Mouse (Mus musculus) thymus, adult 2 months (tissue): ENCODE measurements at regions not wholly inside any gene's neighbourhood (a gene's known extent, or its start where the extent isn't known, plus 50 kb on each side); places are given as distances from the start of the nearest gene placed in this dataset.

Experiments
- DNase-seq: peaks from one replicate; pipeline ENCODE4 v3.0.0; 2021
- H3K27ac ChIP-seq: fragments of 200-500 bp; 2 replicates; pipeline ENCODE4 v1.5.1; 2012; ENCODE audit warnings: low read length, control low read depth; ENCODE audit not compliant: control insufficient read depth, insufficient read depth
- H3K27me3 ChIP-seq: fragments of 200-500 bp; 2 replicates; pipeline ENCODE4 v1.6.1; 2012; ENCODE audit warnings: mild to moderate bottlenecking, low read length, moderate library complexity, mixed read lengths; ENCODE audit not compliant: control insufficient read depth, insufficient read depth
- H3K36me3 ChIP-seq: fragments of 200-500 bp; 2 replicates; pipeline ENCODE4 v1.6.1; 2012; ENCODE audit warnings: mild to moderate bottlenecking, low read length, moderate library complexity; ENCODE audit not compliant: control insufficient read depth, insufficient read depth
- H3K4me1 ChIP-seq: fragments of 200-500 bp; replicated peaks from 2 replicates; pipeline ENCODE4 v1.6.1; 2012; ENCODE audit warnings: low read length; ENCODE audit not compliant: control insufficient read depth, insufficient read depth
- H3K4me3 ChIP-seq: fragments of 200-500 bp; 2 replicates; pipeline ENCODE4 v1.5.1; 2012; ENCODE audit warnings: mild to moderate bottlenecking, low read length, control low read depth, moderate library complexity; ENCODE audit not compliant: control insufficient read depth, insufficient read depth
- CTCF ChIP-seq: fragments of 200-500 bp; IDR thresholded peaks from 2 replicates; pipeline ENCODE4 v1.5.1; 2012; ENCODE audit warnings: mild to moderate bottlenecking, control low read depth, low read length, moderate library complexity, borderline replicate concordance; ENCODE audit not compliant: control insufficient read depth, poor library complexity, insufficient read depth; ENCODE audit errors: extremely low read depth
- POLR2A ChIP-seq: fragments of 200-500 bp; IDR thresholded peaks from 2 replicates; pipeline ENCODE4 v1.6.1; 2012; ENCODE audit warnings: mild to moderate bottlenecking, low read length, control low read depth, moderate library complexity; ENCODE audit not compliant: control insufficient read depth, poor library complexity, insufficient read depth; ENCODE audit errors: extremely low read depth
- WGBS: fragments of 180-500 bp; shearing (Covaris S2); methylation state at CpG from one replicate; pipeline ENCODE4 v1.1.7; 2018; 5-methylcytosine and 5-hydroxymethylcytosine counted together

DNA sequence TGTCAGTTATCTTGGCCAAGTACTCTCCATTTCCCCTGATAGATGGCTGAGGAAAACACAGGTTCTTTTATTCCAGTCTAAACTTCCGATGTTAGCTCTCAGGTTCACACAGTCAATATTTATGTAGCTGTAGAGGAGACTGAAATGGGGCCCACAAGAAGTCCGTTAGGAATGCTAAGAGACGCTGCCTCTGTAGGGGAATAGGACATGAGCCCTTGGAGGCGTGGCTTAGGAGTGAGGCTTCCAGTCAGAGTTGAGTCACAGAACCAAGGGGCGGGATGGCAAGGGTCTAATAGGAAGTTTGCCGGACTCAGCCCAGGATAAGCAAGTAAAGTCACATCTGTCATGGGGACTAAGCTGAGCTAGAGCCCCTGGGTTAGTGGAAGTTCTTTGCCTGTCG, 150.5 kb downstream of the Bcl11b start:
- 80% methylated on average over 7 of the region's 7 CpGs for WGBS
- Histone ChIP-seq H3K36me3 (no peaks in the 10 kb centered on the region), H3K27ac (no peak overlapping the region), H3K4me1 (no peaks in the 10 kb centered on the region), H3K27me3 (no peaks in the 10 kb centered on the region), H3K4me3 (no peak overlapping the region)
- TF ChIP-seq CTCF (no peak), POLR2A (no peak)
- no peak for DNase-seq

DNA sequence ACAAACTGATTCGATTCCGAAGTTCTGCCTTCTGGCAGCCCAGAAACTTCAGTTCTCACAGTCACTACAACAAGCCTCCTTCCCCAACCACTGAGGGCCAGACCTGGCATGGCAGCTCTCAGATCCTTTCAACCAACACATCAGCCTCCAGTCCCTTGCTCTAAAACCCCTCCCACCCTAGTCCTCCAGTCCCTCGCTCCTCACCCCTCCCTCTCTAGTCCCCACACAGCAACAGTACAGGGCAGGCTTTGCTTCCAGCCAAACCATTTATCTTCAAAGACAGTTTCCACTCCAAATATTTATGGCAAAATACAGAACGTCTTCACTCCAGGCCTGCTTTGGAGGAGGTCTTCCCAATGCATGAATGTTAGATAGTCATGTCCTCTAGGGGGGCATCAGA, 147.9 kb downstream of the Bcl11b start:
- 92% methylated on average over 4 of the region's 4 CpGs for WGBS
- H3K27ac ChIP-seq, result no peak overlapping the region
- no peak overlapping the region for H3K4me3 ChIP-seq
- no peaks in the 10 kb centered on the region for H3K36me3 ChIP-seq
- H3K4me1 ChIP-seq, result peaks cover 12% of the 10 kb centered on the region
- TF ChIP-seq CTCF (no peak), POLR2A (no peak)
- no peaks in the 10 kb centered on the region for H3K27me3 ChIP-seq
- no peak for DNase-seq

DNA sequence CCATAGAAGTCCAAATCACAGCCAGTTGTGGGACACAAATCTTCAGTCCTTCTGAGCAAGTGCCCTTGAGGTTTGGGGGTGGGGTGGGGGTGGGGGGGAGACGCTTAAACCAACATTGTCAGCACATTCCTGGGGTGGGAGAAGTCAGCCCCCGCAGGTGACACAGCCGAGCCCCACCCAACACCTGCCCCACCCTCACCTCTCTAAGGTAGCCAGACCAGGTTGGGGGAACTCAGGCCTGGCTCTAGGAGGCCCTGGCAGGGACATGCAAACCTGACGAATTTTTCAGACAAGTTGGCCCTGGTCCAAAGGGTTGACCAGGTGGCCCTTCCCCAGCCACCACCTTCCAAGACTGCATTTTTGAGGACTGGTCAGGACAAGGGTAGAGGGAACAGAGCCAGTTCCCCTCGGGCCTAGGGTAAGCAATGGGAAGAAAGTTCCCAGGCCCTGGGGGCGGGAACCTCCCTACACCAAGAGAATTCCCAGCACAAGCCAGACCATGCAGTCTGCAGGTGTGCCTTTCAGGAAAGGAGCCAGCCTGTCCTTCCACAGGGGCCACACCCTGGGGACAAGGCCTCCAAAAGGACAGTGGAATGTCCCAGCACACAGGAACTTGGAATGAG, 146.9 kb downstream of the Bcl11b start:
- TF ChIP-seq POLR2A (no peak), CTCF (no peak)
- Histone ChIP-seq H3K27me3 (no peaks in the 10 kb centered on the region), H3K4me1 (peaks cover 12% of the 10 kb centered on the region), H3K4me3 (no peak overlapping the region), H3K27ac (no peak overlapping the region), H3K36me3 (no peaks in the 10 kb centered on the region)
- WGBS, result 86% methylated on average over 6 of the region's 6 CpGs
- no peak for DNase-seq

DNA sequence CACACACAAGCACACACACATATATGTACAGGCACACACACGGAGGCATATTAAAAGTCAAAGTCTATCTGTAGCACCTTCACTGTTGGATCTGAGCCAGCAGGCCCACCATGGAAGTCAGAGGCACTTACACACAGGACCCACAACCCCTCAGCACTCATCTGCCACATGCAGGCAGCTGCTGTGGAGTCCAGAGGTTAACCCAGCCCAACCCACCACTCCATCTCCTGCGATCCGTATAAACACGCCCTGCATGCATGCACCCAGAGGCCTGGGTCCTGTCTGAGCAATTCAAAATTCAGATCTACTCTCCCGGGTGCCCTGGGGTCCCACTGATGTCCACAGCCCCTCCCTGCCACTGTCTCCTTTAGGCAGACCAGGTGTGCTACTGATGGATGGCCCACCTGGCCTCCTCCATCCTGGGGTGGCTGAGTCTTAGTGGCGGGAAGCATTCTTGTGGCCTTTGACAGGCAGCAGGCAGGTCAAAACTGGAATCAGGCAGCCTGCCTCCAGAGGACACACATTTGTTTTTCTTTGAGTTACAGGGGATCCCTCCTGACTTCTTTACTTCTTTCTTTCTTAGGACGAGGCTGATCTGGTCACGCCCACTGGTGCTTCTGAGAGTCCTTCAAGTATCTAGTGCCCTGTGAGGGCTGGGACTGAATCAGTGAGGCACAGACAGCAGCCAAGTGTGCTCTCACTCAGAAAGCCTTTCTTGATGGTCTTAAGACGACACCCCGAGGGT, 144.7 kb downstream of the Bcl11b start:
- WGBS, result 81% methylated on average over 10 of the region's 10 CpGs

DNA sequence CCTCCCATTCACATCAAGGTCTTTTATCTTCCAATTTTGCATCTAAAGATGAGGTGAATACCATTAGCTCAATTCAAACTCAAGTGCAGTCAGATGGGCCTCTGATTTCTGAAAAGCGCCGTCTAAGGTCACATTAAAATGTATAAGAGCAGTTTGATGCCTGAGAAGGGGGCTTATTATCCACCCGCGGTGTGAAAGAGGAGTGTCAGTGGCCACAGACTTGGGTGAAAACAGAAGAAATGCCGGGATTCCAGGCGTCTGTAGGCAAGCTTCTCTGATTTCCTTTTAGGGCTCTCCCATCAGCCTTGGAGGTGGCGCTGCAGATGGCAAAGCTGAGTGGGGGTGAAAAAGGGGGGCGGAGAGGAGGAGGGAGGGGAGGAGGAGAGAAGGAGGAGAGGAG, 143.7 kb downstream of the Bcl11b start:
- WGBS, result 37% methylated on average over 8 of the region's 8 CpGs
- no peak for TF ChIP-seq CTCF
- no peak for TF ChIP-seq POLR2A
- Histone ChIP-seq H3K36me3 (no peaks in the 10 kb centered on the region), H3K4me1 (peaks cover 12% of the 10 kb centered on the region), H3K27ac (no peak overlapping the region), H3K4me3 (no peak overlapping the region), H3K27me3 (no peaks in the 10 kb centered on the region)
- no peak for DNase-seq

More for the DNA sequence above, 144.7 kb downstream of the Bcl11b start:
- Histone ChIP-seq H3K4me1 (peaks cover 12% of the 10 kb centered on the region), H3K36me3 (no peaks in the 10 kb centered on the region), H3K27ac (no peak overlapping the region), H3K27me3 (no peaks in the 10 kb centered on the region), H3K4me3 (no peak overlapping the region)
- TF ChIP-seq CTCF (no peak), POLR2A (no peak)
- no peak for DNase-seq

DNA sequence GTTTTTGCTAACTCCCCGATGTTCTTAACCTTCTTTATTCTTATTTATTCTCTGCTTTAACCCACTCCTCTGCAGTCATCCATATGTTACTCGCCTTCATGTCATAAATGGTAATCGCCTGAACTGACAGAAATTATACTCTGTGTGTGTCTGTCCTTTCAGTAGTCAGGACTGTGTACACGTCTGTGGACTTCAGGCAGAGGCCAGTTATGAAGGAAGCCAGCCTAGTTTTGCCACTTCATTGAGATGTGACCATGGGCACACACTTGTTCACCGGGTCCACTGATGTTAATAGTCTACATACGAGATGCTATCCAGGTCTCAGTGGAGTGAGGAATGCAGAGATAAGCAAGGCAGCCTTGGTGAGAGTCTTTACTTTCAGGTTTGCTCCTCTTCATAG, 143.0 kb downstream of the Bcl11b start:
- Histone ChIP-seq H3K36me3 (no peaks in the 10 kb centered on the region), H3K27me3 (no peaks in the 10 kb centered on the region), H3K4me3 (no peak overlapping the region), H3K27ac (no peak overlapping the region), H3K4me1 (peaks cover 12% of the 10 kb centered on the region)
- no peak for DNase-seq
- WGBS, result 89% methylated on average over 6 of the region's 6 CpGs
- TF ChIP-seq CTCF, result no peak
- TF ChIP-seq POLR2A, result no peak
